ENCODE assay signal across 20 mouse cellular contexts in genomic region chr14:48799442-48800099, GRCm38 (mm10).
DNase-seq lines count a peak whose midpoint lies in the region; ATAC-seq and TF ChIP-seq lines count a peak whose summit lies in the region.
"Had no signal": no experiment of that assay in that cellular context is flagged by ENCODE, and none has a peak within 500 bp of the region (broad histone marks: within the 10 kb centered on the region; RNA-seq: fewer than 3 reads in every experiment).

No protein-coding gene starts in this region.

- no peak for TF ChIP-seq EP300 in lung, postnatal 0 days (IDR thresholded peaks at IDR 0.05)

- H3K36me3 ChIP-seq in lung, postnatal 0 days (ENCODE audit: insufficient read depth, low read length) = no peaks in the 10 kb centered on the region
- no peaks in the 10 kb centered on the region for H3K36me3 ChIP-seq in embryonic facial prominence, embryonic 10.5 days (replicated peaks)
- H3K36me3 ChIP-seq in forebrain, embryonic 14.5 days (ENCODE audit: control insufficient read depth, insufficient read depth, low read length) = no peaks in the 10 kb centered on the region
- H3K36me3 ChIP-seq in midbrain, embryonic 14.5 days (ENCODE audit: control insufficient read depth, insufficient read depth, low read length) = no peaks in the 10 kb centered on the region
- H3K36me3 ChIP-seq: hindbrain, embryonic 10.5 days had no signal

- H3K9ac ChIP-seq in lung, postnatal 0 days (replicated peaks; ENCODE audit: low read depth) = no peak overlapping the region
- H3K9ac ChIP-seq in forebrain, embryonic 14.5 days (ENCODE audit: low read length) = no peak overlapping the region
- no peak overlapping the region for H3K9ac ChIP-seq in midbrain, embryonic 14.5 days (replicated peaks; ENCODE audit: low read length)

- WGBS in lung, postnatal 0 days = 58% methylated on average over 10 of the region's 10 CpGs
- 36% methylated on average over 10 of the region's 10 CpGs for whole genome bisulfite sequencing in embryonic facial prominence, embryonic 10.5 days
- 3% methylated on average over 10 of the region's 10 CpGs for WGBS in forebrain, embryonic 14.5 days
- 21% methylated on average over 10 of the region's 10 CpGs for WGBS in midbrain, embryonic 14.5 days

- H3K27ac ChIP-seq in lung, postnatal 0 days (ENCODE audit: low read length) = no peak overlapping the region
- no peak overlapping the region for H3K27ac ChIP-seq in embryonic facial prominence, embryonic 10.5 days (replicated peaks)
- no peak overlapping the region for H3K27ac ChIP-seq in forebrain, embryonic 14.5 days (ENCODE audit: low read depth, low read length)
- no peak overlapping the region for H3K27ac ChIP-seq in midbrain, embryonic 14.5 days (replicated peaks; ENCODE audit: low read depth, low read length)
- H3K27ac ChIP-seq: heart, adult 2 months; hindbrain, embryonic 10.5 days had no signal

- no peaks in the 10 kb centered on the region for H3K27me3 ChIP-seq in lung, postnatal 0 days (replicated peaks; ENCODE audit: insufficient read depth, low read length)
- peaks cover 28% of the 10 kb centered on the region for H3K27me3 ChIP-seq in embryonic facial prominence, embryonic 10.5 days (replicated peaks; ENCODE audit: low read depth, poor library complexity, severe bottlenecking)
- H3K27me3 ChIP-seq in forebrain, embryonic 14.5 days (replicated peaks; ENCODE audit: control insufficient read depth, insufficient read depth, low read length) = peaks cover 8% of the 10 kb centered on the region
- H3K27me3 ChIP-seq in midbrain, embryonic 14.5 days (ENCODE audit: control insufficient read depth, insufficient read depth, low read length) = no peaks in the 10 kb centered on the region

- ATAC-seq in lung, postnatal 0 days = no peak
- ATAC-seq in forebrain, embryonic 14.5 days = peak; percentile 72
- no peak for ATAC-seq in midbrain, embryonic 14.5 days (ENCODE audit: low FRiP score, low TSS enrichment)
- ATAC-seq in activated CD4-positive, CD25-positive, alpha-beta regulatory T cell, adult 4 months = no peak

- no peak overlapping the region for H3K4me2 ChIP-seq in lung, postnatal 0 days (replicated peaks; ENCODE audit: low read depth, low read length)
- H3K4me2 ChIP-seq in forebrain, embryonic 14.5 days (ENCODE audit: low read length) = no peak overlapping the region; the same call in 1 of the 2 replicates
- 0 out of 2 replicates have a peak overlapping the region, but pooled peaks have one; percentile 45 for H3K4me2 ChIP-seq in midbrain, embryonic 14.5 days (ENCODE audit: low read length)
- H3K4me2 ChIP-seq: liver, embryonic 11.5 days had no signal

- no peak overlapping the region for H3K4me3 ChIP-seq in lung, postnatal 0 days (ENCODE audit: low read depth, low read length)
- no peak overlapping the region for H3K4me3 ChIP-seq in embryonic facial prominence, embryonic 10.5 days
- H3K4me3 ChIP-seq in forebrain, embryonic 14.5 days (ENCODE audit: low read depth, low read length) = no peak overlapping the region
- H3K4me3 ChIP-seq in midbrain, embryonic 14.5 days (replicated peaks; ENCODE audit: low read depth, low read length) = no peak overlapping the region
- H3K4me3 ChIP-seq: erythroblast, embryonic 14.5 days; heart, adult 2 months; hindbrain, embryonic 10.5 days had no signal

- TF ChIP-seq CTCF in lung, postnatal 0 days (IDR thresholded peaks at IDR 0.05) = no peak

- H3K4me1 ChIP-seq in lung, postnatal 0 days (ENCODE audit: insufficient read depth, low read depth, low read length) = no peaks in the 10 kb centered on the region
- peaks cover 24% of the 10 kb centered on the region for H3K4me1 ChIP-seq in embryonic facial prominence, embryonic 10.5 days
- H3K4me1 ChIP-seq in forebrain, embryonic 14.5 days (ENCODE audit: control insufficient read depth, insufficient read depth, low read length) = peaks cover 8% of the 10 kb centered on the region
- H3K4me1 ChIP-seq in midbrain, embryonic 14.5 days (ENCODE audit: control insufficient read depth, insufficient read depth, low read length) = peaks cover 20% of the 10 kb centered on the region

- peak; percentile 10 for DNase-seq in lung, postnatal 0 days (ENCODE audit: low spot score)
- no peak for DNase-seq in lung, postnatal 4 days
- peak; percentile 22 for DNase-seq in embryonic facial prominence, embryonic 10.5 days (ENCODE audit: low spot score)
- DNase-seq in forebrain, embryonic 14.5 days (ENCODE audit: low spot score) = peak; percentile 82
- DNase-seq in midbrain, embryonic 14.5 days = peak; percentile 36
- no peak for DNase-seq in heart, adult 8-10 months (ENCODE audit: low spot score)
- no peak for DNase-seq in adrenal gland, adult (ENCODE audit: inconsistent age in 2 of 2, low spot score in 1 of 2)
- DNase-seq: adrenal gland, postnatal 10 days; cerebellum, postnatal 10 days; gastrocnemius, postnatal 25 days; heart, adult 2 months; kidney, adult 18-20 months; kidney, postnatal 25 days; left cerebral cortex, postnatal 4 days; lung, adult 2 months; lung, postnatal 36 days had no signal

- no peaks in the 10 kb centered on the region for H3K9me3 ChIP-seq in lung, postnatal 0 days (ENCODE audit: low read length)
- no peaks in the 10 kb centered on the region for H3K9me3 ChIP-seq in embryonic facial prominence, embryonic 10.5 days
- H3K9me3 ChIP-seq in forebrain, embryonic 14.5 days (replicated peaks; ENCODE audit: control insufficient read depth, low read length) = 0 out of 2 replicates have a peak, but pooled peaks cover 4% of the 10 kb centered on the region
- no peaks in the 10 kb centered on the region for H3K9me3 ChIP-seq in midbrain, embryonic 14.5 days (ENCODE audit: control insufficient read depth, low read length)
- H3K9me3 ChIP-seq: hindbrain, embryonic 10.5 days had no signal

Comparison
In these comparisons a context has a peak if more than half of its experiments do, and no peak if none do; other contexts are left out.
1. DNase-seq: peak in lung, postnatal 0 days (single experiment), embryonic facial prominence, embryonic 10.5 days (single experiment), forebrain, embryonic 14.5 days (single experiment) and midbrain, embryonic 14.5 days (single experiment); none in lung, postnatal 4 days (0 of 2), heart, adult 8-10 months (single experiment) and adrenal gland, adult (0 of 2).